Mouse (Mus musculus) megakaryocyte, embryonic 14.5 days (primary cell): Measurements from ENCODE around the gene Gpr15. TPM values are rescaled to one million over a fixed set of nuclear protein-coding genes. Genes with fewer than 3 reads are reported as not detected.

Experiments used
- H3K27me3 ChIP-seq: replicated peaks from 2 replicates; pipeline ENCODE3; 2012; ENCODE audit warnings: inconsistent platforms
- H3K36me3 ChIP-seq: replicated peaks from 2 replicates; pipeline ENCODE3; 2012; ENCODE audit warnings: low read length, inconsistent platforms, mixed read lengths
- H3K4me1 ChIP-seq: 2 replicates; pipeline ENCODE4 v1.6.1; 2012; ENCODE audit warnings: inconsistent platforms
- H3K4me3 ChIP-seq: replicated peaks from 2 replicates; pipeline ENCODE3; 2012; ENCODE audit warnings: moderate library complexity, mild to moderate bottlenecking, inconsistent platforms
- H3K9me3 ChIP-seq: 2 replicates; pipeline ENCODE4 v1.6.1; 2012; ENCODE audit warnings: inconsistent platforms
- FLI1 ChIP-seq: IDR thresholded peaks from 2 replicates; pipeline ENCODE4 v1.6.1; 2012; ENCODE audit warnings: low read length, inconsistent platforms, mixed read lengths
- GATA1 ChIP-seq: IDR thresholded peaks from 3 replicates; pipeline ENCODE4 v1.6.1; 2012; ENCODE audit warnings: mixed read lengths, low read length, inconsistent platforms, borderline replicate concordance
- polyA plus RNA-seq: library from polyadenylated mRNA; stranded (reverse); fragments of >175 nt; gene quantifications from 2 replicates; pipeline ENCODE4 v1.2.3, GENCODE M21; 2012; ENCODE audit warnings: low replicate concordance; ENCODE audit not compliant: insufficient read depth

The Gpr15 gene
- not detected in 2 replicates for polyA plus RNA-seq

GRCm38 (mm10) chr16:58718666-58719120, at the start of gene Gpr15:
Gene Gpr15 (minus strand): TSS chr16:58719070.
- H3K4me3 ChIP-seq: no peak within 1 kb of the TSS
- no peaks in the 10 kb centered on the region for H3K36me3 ChIP-seq
- H3K9me3 ChIP-seq: no peaks in the 10 kb centered on the region
- H3K27me3 ChIP-seq: peaks cover 4% of the 10 kb centered on the region
- TF ChIP-seq FLI1 (no peak), GATA1 (no peak)
- peaks cover 5% of the 10 kb centered on the region; the same call in 1 of the 2 replicates for H3K4me1 ChIP-seq

GRCm38 (mm10) chr16:58763076-58763475, 44.2 kb upstream of the Gpr15 start, which contains the start of gene Olfr172:
Gene Olfr172 (minus strand): TSS chr16:58763176.
- Histone ChIP-seq H3K36me3 (no peaks in the 10 kb centered on the region), H3K4me3 (no peak within 1 kb of the TSS), H3K27me3 (no peaks in the 10 kb centered on the region), H3K4me1 (peaks cover 3% of the 10 kb centered on the region; the same call in 1 of the 2 replicates), H3K9me3 (peaks cover 3% of the 10 kb centered on the region; the same call in 1 of the 2 replicates)
- TF ChIP-seq FLI1: no peak
- no peak for TF ChIP-seq GATA1

- TF ChIP-seq GATA1 (no peak), FLI1 (no peak)
- Histone ChIP-seq H3K9me3 (no peaks in the 10 kb centered on the region), H3K36me3 (no peaks in the 10 kb centered on the region), H3K27me3 (no peaks in the 10 kb centered on the region), H3K4me3 (no peak overlapping the region), H3K4me1 (peaks cover 2% of the 10 kb centered on the region)
These were observed 37.3 kb upstream of the Gpr15 start for GRCm38 (mm10) chr16:58756191-58756590.

GRCm38 (mm10) chr16:58751314-58751713, 32.4 kb upstream of the Gpr15 start:
- H3K36me3 ChIP-seq: no peaks in the 10 kb centered on the region
- no peaks in the 10 kb centered on the region for H3K9me3 ChIP-seq
- H3K4me3 ChIP-seq: no peak overlapping the region
- H3K4me1 ChIP-seq: peaks cover 13% of the 10 kb centered on the region
- peaks cover 3% of the 10 kb centered on the region for H3K27me3 ChIP-seq
- TF ChIP-seq FLI1 (no peak), GATA1 (no peak)

GRCm38 (mm10) chr16:58746715-58747114, 27.8 kb upstream of the Gpr15 start:
- peaks cover 16% of the 10 kb centered on the region for H3K4me1 ChIP-seq
- TF ChIP-seq GATA1: no peak
- TF ChIP-seq FLI1: no peak
- no peak overlapping the region for H3K4me3 ChIP-seq
- peaks cover 3% of the 10 kb centered on the region for H3K27me3 ChIP-seq
- H3K9me3 ChIP-seq: peaks cover 4% of the 10 kb centered on the region; the same call in 1 of the 2 replicates
- peaks cover 5% of the 10 kb centered on the region for H3K36me3 ChIP-seq

GRCm38 (mm10) chr16:58740751-58741150, 21.9 kb upstream of the Gpr15 start:
- no peak overlapping the region for H3K4me3 ChIP-seq
- H3K36me3 ChIP-seq: peaks cover 18% of the 10 kb centered on the region
- peaks cover 4% of the 10 kb centered on the region; the same call in 1 of the 2 replicates for H3K9me3 ChIP-seq
- no peaks in the 10 kb centered on the region for H3K27me3 ChIP-seq
- H3K4me1 ChIP-seq: peaks cover 3% of the 10 kb centered on the region; the same call in 1 of the 2 replicates
- TF ChIP-seq GATA1 (no peak), FLI1 (no peak)

- Histone ChIP-seq H3K27me3 (no peaks in the 10 kb centered on the region), H3K9me3 (peaks cover 4% of the 10 kb centered on the region; the same call in 1 of the 2 replicates), H3K4me3 (no peak overlapping the region), H3K36me3 (peaks cover 35% of the 10 kb centered on the region), H3K4me1 (no peaks in the 10 kb centered on the region; the same call in 1 of the 2 replicates)
- no peak for TF ChIP-seq FLI1
These were observed 19.9 kb upstream of the Gpr15 start for GRCm38 (mm10) chr16:58738800-58739199.

GRCm38 (mm10) chr16:58738205-58738604, 19.3 kb upstream of the Gpr15 start:
- H3K36me3 ChIP-seq: peaks cover 41% of the 10 kb centered on the region
- TF ChIP-seq FLI1: no peak
- TF ChIP-seq GATA1: no peak
- H3K9me3 ChIP-seq: peaks cover 4% of the 10 kb centered on the region; the same call in 1 of the 2 replicates
- H3K4me1 ChIP-seq: no peaks in the 10 kb centered on the region; the same call in 1 of the 2 replicates
- no peak overlapping the region for H3K4me3 ChIP-seq
- no peaks in the 10 kb centered on the region for H3K27me3 ChIP-seq

- Histone ChIP-seq H3K27me3 (no peaks in the 10 kb centered on the region), H3K4me1 (peaks cover 30% of the 10 kb centered on the region), H3K36me3 (peaks cover 39% of the 10 kb centered on the region)
These were observed 9.4 kb upstream of the Gpr15 start for GRCm38 (mm10) chr16:58728176-58728671.

GRCm38 (mm10) chr16:58727477-58728131, 8.7 kb upstream of the Gpr15 start, which contains the start of gene Cldnd1:
Gene Cldnd1 (plus strand): TSS chr16:58727910.
- Histone ChIP-seq H3K27me3 (no peaks in the 10 kb centered on the region), H3K9me3 (no peaks in the 10 kb centered on the region), H3K4me1 (peaks cover 30% of the 10 kb centered on the region), H3K36me3 (peaks cover 33% of the 10 kb centered on the region), H3K4me3 (peak within 1 kb of the TSS; percentile 95)
- TF ChIP-seq GATA1 (no peak), FLI1 (no peak)

More at GRCm38 (mm10) chr16:58728176-58728671, 9.4 kb upstream of the Gpr15 start:
- Histone ChIP-seq H3K9me3 (no peaks in the 10 kb centered on the region), H3K4me3 (peak overlapping the region; percentile 95)
- no peak for TF ChIP-seq FLI1
- no peak for TF ChIP-seq GATA1
